Mouse (Mus musculus) spleen, adult 2 months (tissue): Measurements from ENCODE around the gene Ctse. TPM values are rescaled to one million over a fixed set of nuclear protein-coding genes. Genes with fewer than 3 reads are reported as not detected.

Experiments used
- DNase-seq, 2 experiments: peaks; one replicate each; pipeline versions ENCODE4 v3.0.0 to v3.0.0-alpha.2; 2012 to 2021; ENCODE audit warnings: low spot score in 2 of 2, low read depth in 1 of 2
- H3K27ac ChIP-seq: fragments of 200-500 bp; 2 replicates; pipeline ENCODE4 v1.5.1; 2012; ENCODE audit warnings: low read length, inconsistent platforms; ENCODE audit not compliant: insufficient read depth
- H3K27me3 ChIP-seq: fragments of 200-500 bp; 2 replicates; pipeline ENCODE4 v1.6.1; 2012; ENCODE audit warnings: mild to moderate bottlenecking, moderate library complexity, low read length, inconsistent platforms; ENCODE audit not compliant: control insufficient read depth, insufficient read depth
- H3K36me3 ChIP-seq: fragments of 200-500 bp; 2 replicates; pipeline ENCODE4 v1.6.1; 2012; ENCODE audit warnings: mild to moderate bottlenecking, low read length, inconsistent platforms; ENCODE audit not compliant: control insufficient read depth, insufficient read depth
- H3K4me1 ChIP-seq: fragments of 200-500 bp; 2 replicates; pipeline ENCODE4 v1.6.1; 2011; ENCODE audit warnings: inconsistent platforms; ENCODE audit not compliant: control insufficient read depth, insufficient read depth, insufficient read length
- H3K4me3 ChIP-seq: fragments of 200-500 bp; 2 replicates; pipeline ENCODE4 v1.5.1; 2011; ENCODE audit warnings: mild to moderate bottlenecking, inconsistent platforms; ENCODE audit not compliant: insufficient read depth, insufficient read length; ENCODE audit errors: extremely low read depth
- CTCF ChIP-seq: fragments of 200-500 bp; IDR thresholded peaks from 2 replicates; pipeline ENCODE4 v1.5.1; 2011; ENCODE audit warnings: mild to moderate bottlenecking, inconsistent platforms; ENCODE audit not compliant: insufficient read depth, insufficient read length, insufficient replicate concordance; ENCODE audit errors: extremely low read depth
- POLR2A ChIP-seq: fragments of 200-500 bp; IDR thresholded peaks from 2 replicates; pipeline ENCODE4 v1.6.1; 2011; ENCODE audit warnings: low read depth, low read length, inconsistent platforms
- WGBS: fragments of 180-500 bp; shearing (Covaris S2); methylation state at CpG from one replicate; pipeline ENCODE4 v1.1.7; 2018; 5-methylcytosine and 5-hydroxymethylcytosine counted together
- polyA plus RNA-seq: library from polyadenylated mRNA; depleted of rRNA; stranded (reverse); fragments of >200 nt; gene quantifications from 2 replicates; pipeline ENCODE4 v1.2.3, GENCODE M21; 2012

The Ctse gene
- polyA plus RNA-seq, 1 experiment, result 77.8 TPM

DNA sequence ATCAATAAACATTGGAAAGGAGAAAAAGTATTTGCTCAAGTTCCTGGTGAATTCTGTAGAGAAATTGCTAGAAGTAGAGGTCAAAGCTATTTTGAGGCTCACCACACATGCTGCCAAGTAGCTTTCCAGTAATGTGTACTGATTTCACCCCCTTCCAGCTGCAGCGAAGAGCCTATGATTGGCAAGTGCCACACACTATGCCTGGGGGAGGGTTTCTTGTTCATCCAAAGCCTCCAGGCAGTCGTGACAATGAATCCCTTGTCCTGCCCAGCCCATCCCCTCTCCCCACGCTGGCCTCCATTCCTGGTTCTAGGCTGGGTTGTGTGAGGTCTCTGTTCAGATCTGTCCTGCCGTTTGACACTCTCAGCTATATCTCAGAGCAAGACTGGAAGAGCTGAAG is 58.2 kb downstream of the Ctse start:
- DNase-seq, result no peak
- H3K4me1 ChIP-seq, result peaks cover 7% of the 10 kb centered on the region
- WGBS, result 81% methylated on average over 4 of the region's 4 CpGs
- H3K36me3 ChIP-seq, result no peaks in the 10 kb centered on the region
- no peak overlapping the region for H3K27ac ChIP-seq
- no peak overlapping the region for H3K4me3 ChIP-seq
- TF ChIP-seq CTCF (no peak), POLR2A (no peak)
- no peaks in the 10 kb centered on the region for H3K27me3 ChIP-seq

DNA sequence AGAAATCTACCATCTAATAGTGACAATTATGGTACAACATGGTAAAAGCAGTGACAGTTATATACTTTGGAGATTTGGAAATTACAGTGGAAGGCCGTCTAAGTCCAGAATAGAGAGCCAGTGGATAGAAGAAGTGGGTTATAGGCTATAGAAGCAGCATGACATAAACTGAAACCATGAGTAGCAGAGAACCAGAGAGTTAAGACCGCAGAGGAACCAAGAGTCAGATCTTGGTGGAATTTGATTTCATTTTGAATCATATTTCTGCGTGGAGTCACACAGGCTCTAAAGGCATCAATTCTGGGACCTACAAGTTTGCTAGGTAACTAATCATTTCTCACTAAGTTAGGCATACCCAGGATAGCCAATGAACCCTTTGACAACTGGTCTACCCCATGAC is 60.7 kb downstream of the Ctse start:
- peaks cover 7% of the 10 kb centered on the region for H3K4me1 ChIP-seq
- no peaks in the 10 kb centered on the region for H3K36me3 ChIP-seq
- TF ChIP-seq POLR2A (no peak), CTCF (no peak)
- no peaks in the 10 kb centered on the region for H3K27me3 ChIP-seq
- DNase-seq, result no peak
- WGBS, result 71% methylated on average over 3 of the region's 3 CpGs
- H3K27ac ChIP-seq, result no peak overlapping the region
- H3K4me3 ChIP-seq, result no peak overlapping the region

DNA sequence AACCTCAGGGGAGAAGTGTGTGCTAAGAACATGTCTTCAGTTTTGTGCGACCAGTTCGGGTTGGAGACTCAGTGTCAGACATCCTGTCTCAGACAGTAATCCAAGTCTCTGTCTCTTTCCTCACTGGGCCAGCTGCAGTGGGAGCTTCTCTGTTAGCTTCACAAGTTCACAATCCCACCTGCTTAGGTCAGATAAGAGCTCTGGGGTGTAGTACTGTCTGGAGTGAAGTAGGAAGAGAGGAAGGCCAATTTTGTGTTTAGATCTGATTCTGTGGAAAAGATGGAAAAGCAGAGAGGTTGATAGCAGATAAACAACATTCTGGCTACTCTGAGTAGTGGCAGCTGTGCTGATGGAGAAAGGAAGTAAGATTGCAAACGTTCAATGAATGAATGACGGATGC is 61.5 kb downstream of the Ctse start:
- DNase-seq, result no peak
- H3K27ac ChIP-seq, result no peak overlapping the region
- H3K4me3 ChIP-seq, result no peak overlapping the region
- no peak for TF ChIP-seq CTCF
- no peak for TF ChIP-seq POLR2A
- no peaks in the 10 kb centered on the region for H3K27me3 ChIP-seq
- 67% methylated on average over 4 of the region's 4 CpGs for WGBS
- H3K36me3 ChIP-seq, result no peaks in the 10 kb centered on the region
- peaks cover 7% of the 10 kb centered on the region for H3K4me1 ChIP-seq

DNA sequence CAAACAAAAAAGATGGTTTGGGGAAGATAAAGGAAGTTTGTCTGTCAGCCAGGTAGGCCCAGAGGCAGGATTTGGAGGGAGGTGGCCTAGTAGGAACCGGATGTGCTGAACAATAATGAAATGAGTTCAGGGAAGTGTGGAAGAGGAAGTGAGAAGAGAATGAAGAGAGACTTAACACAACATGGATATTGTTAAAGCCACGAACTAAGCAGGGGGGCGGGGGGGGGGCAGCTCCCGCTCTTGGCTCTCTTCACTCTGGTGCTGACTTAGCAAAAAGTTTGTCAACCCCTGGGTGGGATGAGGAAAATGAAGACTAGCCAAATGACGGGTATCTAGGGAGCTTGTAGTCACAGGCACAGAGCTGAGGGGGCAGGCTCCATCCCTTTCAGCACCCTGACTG is 62.3 kb downstream of the Ctse start:
- peaks cover 7% of the 10 kb centered on the region for H3K4me1 ChIP-seq
- peak in 1 of 2 experiments; percentile 33 for DNase-seq
- 23% methylated on average over 5 of the region's 5 CpGs for WGBS
- H3K36me3 ChIP-seq, result no peaks in the 10 kb centered on the region
- H3K27ac ChIP-seq, result no peak overlapping the region
- no peak overlapping the region for H3K4me3 ChIP-seq
- TF ChIP-seq CTCF (no peak), POLR2A (no peak)
- no peaks in the 10 kb centered on the region for H3K27me3 ChIP-seq

DNA sequence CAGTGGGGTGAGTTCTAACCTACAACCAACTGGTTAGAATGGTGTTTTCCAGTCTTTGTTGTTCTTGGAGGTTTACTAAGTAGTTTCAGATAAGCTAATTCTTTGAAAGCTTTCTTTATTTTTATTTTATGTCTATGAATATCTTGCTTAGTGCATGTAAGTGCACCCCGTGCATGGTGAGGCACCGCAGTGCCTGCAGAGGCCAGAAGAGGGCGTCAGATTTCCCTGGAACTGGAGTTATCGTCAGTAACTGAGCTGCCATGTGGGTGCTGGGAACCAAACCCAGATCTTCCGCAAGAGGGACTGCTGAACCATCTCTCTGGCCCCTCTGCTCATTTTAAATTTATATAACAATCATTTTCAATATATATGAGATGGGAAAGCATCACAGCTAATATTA is 63.3 kb downstream of the Ctse start:
- Histone ChIP-seq H3K4me3 (no peak overlapping the region), H3K4me1 (peaks cover 7% of the 10 kb centered on the region), H3K36me3 (no peaks in the 10 kb centered on the region), H3K27me3 (no peaks in the 10 kb centered on the region), H3K27ac (no peak overlapping the region)
- TF ChIP-seq POLR2A (no peak), CTCF (no peak)
- DNase-seq, result no peak
- WGBS, result 87% methylated on average over 5 of the region's 5 CpGs

DNA sequence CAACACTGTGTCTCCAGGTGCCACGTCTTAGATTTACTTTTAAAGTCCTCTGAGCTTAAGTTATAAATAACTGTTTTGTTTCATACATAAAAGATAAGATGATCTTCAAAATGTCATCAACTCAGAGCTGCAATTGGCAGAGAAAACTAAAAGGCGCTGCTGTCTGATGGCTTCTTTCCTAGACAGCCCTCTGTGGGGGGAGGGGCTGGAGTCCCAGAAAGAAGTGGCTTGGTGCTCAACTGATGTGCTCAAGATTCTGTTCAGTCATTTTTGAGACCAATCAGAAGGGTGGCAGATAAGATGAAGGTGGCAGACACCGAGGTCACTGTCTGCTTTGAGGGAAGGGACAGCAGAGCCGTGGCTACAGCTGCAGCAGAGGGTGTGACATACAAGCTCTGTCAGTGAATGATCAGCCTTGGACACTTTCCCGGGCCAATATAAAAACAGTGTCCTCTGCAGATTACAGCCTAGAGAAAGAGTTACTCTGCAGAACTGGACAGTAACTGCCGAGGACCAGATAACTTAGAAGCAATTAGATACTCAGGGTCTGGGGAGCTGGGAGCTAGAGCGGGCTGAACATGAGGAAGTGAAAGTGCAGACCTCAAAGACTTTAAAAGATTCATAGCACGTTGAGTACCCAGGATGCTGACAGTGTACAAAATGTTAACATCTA is 64.1 kb downstream of the Ctse start:
- DNase-seq, result peak; percentile 17 to 26
- no peaks in the 10 kb centered on the region for H3K27me3 ChIP-seq
- H3K36me3 ChIP-seq, result no peaks in the 10 kb centered on the region
- no peak overlapping the region for H3K4me3 ChIP-seq
- peaks cover 7% of the 10 kb centered on the region for H3K4me1 ChIP-seq
- 21% methylated on average over 8 of the region's 8 CpGs for WGBS
- no peak for TF ChIP-seq POLR2A
- TF ChIP-seq CTCF, result no peak
- H3K27ac ChIP-seq, result no peak overlapping the region

DNA sequence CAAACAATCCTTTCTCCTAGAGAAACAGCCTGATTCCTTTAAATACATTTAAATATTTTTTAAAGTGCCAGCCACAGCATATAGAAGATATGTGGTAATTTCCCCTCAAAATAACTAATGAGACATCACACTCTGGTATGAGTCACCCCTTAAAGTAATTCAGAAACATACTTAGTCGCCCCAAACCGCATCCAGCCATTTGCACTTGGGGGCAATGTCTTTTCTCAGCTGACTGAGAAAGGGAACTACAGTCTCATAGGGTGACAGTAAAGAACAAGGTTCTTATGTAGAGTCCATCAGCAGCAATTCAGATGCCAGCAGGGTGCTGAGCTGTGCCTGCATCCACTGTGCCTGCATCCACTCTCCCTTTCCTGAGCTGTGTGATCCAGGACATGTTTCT is 65.4 kb downstream of the Ctse start:
- no peak for DNase-seq
- Histone ChIP-seq H3K36me3 (no peaks in the 10 kb centered on the region), H3K27ac (no peak overlapping the region), H3K4me3 (no peak overlapping the region), H3K4me1 (peaks cover 7% of the 10 kb centered on the region), H3K27me3 (no peaks in the 10 kb centered on the region)
- TF ChIP-seq CTCF (no peak), POLR2A (no peak)
- 60% methylated on average over 2 of the region's 2 CpGs for WGBS
